Mouse (Mus musculus) kidney, adult 2 months (tissue): ENCODE data around the gene Nup43.

ENCODE experiments used
- CTCF ChIP-seq: fragments of 200-500 bp; conservative IDR thresholded peaks from 2 replicates; pipeline ENCODE4 v1.5.1; 2011; ENCODE audit warnings: low read depth, mild to moderate bottlenecking, control low read depth, low read length, moderate library complexity, mixed read lengths; ENCODE audit not compliant: insufficient read depth, insufficient read length
- POLR2A ChIP-seq: fragments of 200-500 bp; IDR thresholded peaks from one replicate; pipeline ENCODE4 v1.6.1; 2011; ENCODE audit warnings: low read depth, low read length, control low read depth

DNA sequence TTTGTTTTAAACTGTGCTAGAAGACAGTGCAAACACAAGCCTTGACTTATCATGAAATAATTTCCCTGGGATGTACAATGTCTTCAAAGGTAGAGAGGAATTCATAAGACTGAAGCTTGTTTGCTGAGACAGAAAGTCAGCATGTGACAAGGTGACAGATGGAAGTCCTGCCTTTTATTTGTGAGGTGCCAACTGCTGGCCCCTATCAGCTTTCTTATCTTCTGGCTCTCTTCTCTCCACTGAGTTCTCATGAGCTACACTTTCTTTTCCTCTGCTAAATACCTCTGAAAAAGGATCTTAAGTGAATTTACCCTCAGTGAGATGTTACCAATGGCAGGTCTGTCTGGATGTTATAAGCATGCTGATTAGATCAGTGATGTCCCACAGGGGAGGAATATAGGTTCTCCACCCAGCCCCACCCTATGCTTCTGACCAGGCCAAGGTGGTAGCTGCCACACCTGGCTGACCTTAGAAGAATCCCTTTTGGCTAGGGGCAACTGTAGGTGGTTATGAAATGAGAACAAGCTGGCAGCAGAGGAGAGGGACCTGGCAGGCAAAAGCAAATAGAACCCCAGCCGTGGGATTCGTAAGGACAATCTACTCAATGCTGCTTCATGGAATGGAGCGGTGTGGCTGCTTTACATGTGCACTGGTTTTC, 43.3 kb upstream of the Nup43 start:
- TF ChIP-seq CTCF (no peak), POLR2A (no peak)
